Mouse (Mus musculus) duodenum, adult 2 months (tissue): ENCODE data around the gene Mpv17l2. TPM values are rescaled to one million over a fixed set of nuclear protein-coding genes. Genes with fewer than 3 reads are reported as not detected.

Experiments
- polyA plus RNA-seq: library from polyadenylated mRNA; depleted of rRNA; stranded (reverse); fragments of >200 nt; gene quantifications from 2 replicates; pipeline ENCODE4 v1.2.3, GENCODE M21; 2012; ENCODE audit warnings: low replicate concordance; rRNA removed

Mpv17l2 gene
- 107 and 299 TPM in 2 replicates for polyA plus RNA-seq

GRCm38 (mm10) chr8:70760775-70761406 is at the start of gene Mpv17l2:
Gene Mpv17l2, minus strand, starts transcription at chr8:70760946.

DNA sequence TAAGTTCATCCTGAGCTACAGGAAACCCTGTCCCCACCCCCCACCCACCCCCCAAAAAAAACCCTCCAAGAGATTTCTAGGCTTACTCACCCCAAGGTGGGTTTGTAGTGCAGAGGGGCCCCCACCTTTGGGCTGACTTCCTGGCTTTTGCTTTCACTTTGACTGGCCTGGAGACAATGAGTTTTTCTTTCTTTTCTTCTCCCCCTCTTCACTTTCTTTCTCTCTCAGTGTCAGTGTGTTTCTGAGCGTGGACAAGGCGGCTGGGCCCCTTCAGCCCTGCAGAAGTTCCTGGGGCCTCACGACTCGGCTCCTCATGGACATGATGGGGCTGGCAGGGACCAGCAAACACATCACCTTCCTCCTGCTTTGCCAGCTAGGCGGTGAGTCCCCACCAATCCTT is 47.5 kb upstream of the Mpv17l2 start, which contains the start of gene Il12rb1:
Gene Il12rb1, plus strand, starts transcription at position 211 of the 400 bp plus-strand sequence.

GRCm38 (mm10) chr8:70804481-70805206 is 43.9 kb upstream of the Mpv17l2 start, which contains the start of gene Mast3:
Gene Mast3, minus strand, starts transcription at chr8:70805054.

GRCm38 (mm10) chr8:70776496-70777444 is 16.0 kb upstream of the Mpv17l2 start, which contains the start of gene Pik3r2:
Gene Pik3r2, minus strand, starts transcription at chr8:70776713.

GRCm38 (mm10) chr8:70754043-70754870 is 6.5 kb downstream of the Mpv17l2 start, which contains the start of gene Rab3a:
Gene Rab3a, plus strand, starts transcription at chr8:70754679.

GRCm38 (mm10) chr8:70723486-70724210 is 37.1 kb downstream of the Mpv17l2 start, which contains the start of gene Pde4c:
Gene Pde4c, plus strand, starts transcription at chr8:70723720.

GRCm38 (mm10) chr8:70718297-70718696 is 42.4 kb downstream of the Mpv17l2 start, which contains the start of gene Gm3336:
Gene Gm3336, plus strand, starts transcription at chr8:70718543.

Other genes with a start within 250 kb of the Mpv17l2 start
- 325 and 545 TPM in 2 replicates for gene Fkbp8, start 233.2 kb downstream of the Mpv17l2 start, polyA plus RNA-seq
- 64.0 and 85.0 TPM in 2 replicates for gene Kxd1, start 233.0 kb downstream of the Mpv17l2 start, polyA plus RNA-seq
- gene Ell, start 221.5 kb downstream of the Mpv17l2 start, polyA plus RNA-seq, result 25.2 and 37.0 TPM in 2 replicates
- gene Isyna1, start 166.6 kb downstream of the Mpv17l2 start, polyA plus RNA-seq, result 89.0 and 112 TPM in 2 replicates
- gene Ssbp4, start 152.1 kb downstream of the Mpv17l2 start, polyA plus RNA-seq, result 192 and 205 TPM in 2 replicates
- gene Lrrc25, start 144.8 kb downstream of the Mpv17l2 start, polyA plus RNA-seq, result 5.9 and 12.7 TPM in 2 replicates
- gene Gdf15, start 128.5 kb downstream of the Mpv17l2 start, polyA plus RNA-seq, result 7.2 and 7.6 TPM in 2 replicates
- 53.9 and 98.0 TPM in 2 replicates for gene Pgpep1, start 100.6 kb downstream of the Mpv17l2 start, polyA plus RNA-seq
- gene Lsm4, start 87.7 kb downstream of the Mpv17l2 start, polyA plus RNA-seq, result 82.4 and 136 TPM in 2 replicates
- gene Jund, start 62.0 kb downstream of the Mpv17l2 start, polyA plus RNA-seq, result 654 and 1,953 TPM in 2 replicates
- gene Iqcn, start 57.5 kb downstream of the Mpv17l2 start, polyA plus RNA-seq, result 0.01 and 0.06 TPM in 2 replicates
- gene Gm3336, start 42.4 kb downstream of the Mpv17l2 start, polyA plus RNA-seq, result 39.9 and 50.2 TPM in 2 replicates
- 5.2 and 15.1 TPM in 2 replicates for gene Pde4c, start 37.2 kb downstream of the Mpv17l2 start, polyA plus RNA-seq
- 30.3 and 33.5 TPM in 2 replicates for gene Rab3a, start 6.3 kb downstream of the Mpv17l2 start, polyA plus RNA-seq
- gene Pik3r2, start 15.8 kb upstream of the Mpv17l2 start, polyA plus RNA-seq, result 233 and 412 TPM in 2 replicates
- 54.1 and 62.5 TPM in 2 replicates for gene Mast3, start 44.1 kb upstream of the Mpv17l2 start, polyA plus RNA-seq
- gene Il12rb1, start 47.5 kb upstream of the Mpv17l2 start, polyA plus RNA-seq, result 1.4 and 4.2 TPM in 2 replicates
- gene Arrdc2, start 78.8 kb upstream of the Mpv17l2 start, polyA plus RNA-seq, result 38.6 and 40.6 TPM in 2 replicates
- 0.66 and 1.3 TPM in 2 replicates for gene Kcnn1, start 102.3 kb upstream of the Mpv17l2 start, polyA plus RNA-seq
- gene Ccdc124, start 113.0 kb upstream of the Mpv17l2 start, polyA plus RNA-seq, result 49.4 and 62.1 TPM in 2 replicates
- gene Slc5a5, start 131.8 kb upstream of the Mpv17l2 start, polyA plus RNA-seq, result 0.33 and 12.5 TPM in 2 replicates
- 4,446 and 4,916 TPM in 2 replicates for gene Rpl18a, start 136.5 kb upstream of the Mpv17l2 start, polyA plus RNA-seq
- 22.3 and 22.6 TPM in 2 replicates for gene Map1s, start 145.0 kb upstream of the Mpv17l2 start, polyA plus RNA-seq